Mouse (Mus musculus): ENCODE results near the gene Lin28b.
A peak's percentile ranks its signal among the peaks of the same experiment; 100 is the strongest.
"Not testable (repeated sequence)": the region's sequence is repeated elsewhere in the genome, so short reads cannot be mapped to it uniquely, and the experiment has no call there.

The Lin28b gene

DNA sequence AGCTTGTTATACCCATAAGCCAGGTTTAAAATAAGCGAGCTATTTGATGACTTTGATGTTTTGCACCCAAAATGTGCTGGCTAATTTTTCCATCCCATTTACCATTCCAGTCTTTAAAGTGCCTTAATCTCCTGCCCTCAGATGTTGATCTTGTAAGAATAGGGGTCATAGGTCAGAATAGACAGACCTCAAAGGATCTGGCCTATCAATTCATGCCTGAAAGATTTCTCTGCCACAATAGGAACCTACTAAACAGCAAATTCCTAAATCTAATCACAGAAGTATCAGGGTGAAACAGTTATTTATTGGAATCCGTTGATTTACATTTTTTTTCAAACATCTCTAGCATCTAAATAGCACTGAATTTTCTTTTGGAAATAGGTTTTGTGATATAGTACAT lies 74.5 kb downstream of the Lin28b start:
- DNase-seq (ENCODE audit: low read depth, low spot score), result no peak

GRCm38 (mm10) chr10:45410624-45411341 lies 75.4 kb downstream of the Lin28b start:
- DNase-seq (ENCODE audit: low read depth, low spot score), result peak; percentile 2

- DNase-seq (ENCODE audit: low read depth, low spot score), result no peak
Observed at GRCm38 (mm10) chr10:45399702-45400243, 86.4 kb downstream of the Lin28b start.

DNA sequence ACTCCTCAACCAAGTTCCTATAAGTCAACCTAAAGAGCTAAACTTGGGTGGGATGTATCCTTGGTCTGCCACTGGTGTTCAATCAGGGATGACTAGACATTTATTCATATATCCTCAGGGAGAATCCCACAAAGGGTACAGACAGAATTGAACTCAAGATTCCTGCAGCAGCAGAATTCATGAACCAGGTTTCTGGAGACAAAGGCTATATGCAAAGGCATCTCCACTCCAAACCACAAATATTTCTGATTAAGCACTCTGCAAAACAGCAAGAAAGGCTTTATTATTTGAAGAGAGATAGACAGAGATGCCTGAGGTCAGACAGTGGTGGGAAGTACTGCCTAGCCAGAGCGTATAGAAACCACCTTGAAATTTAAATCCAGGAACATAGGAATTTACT lies 88.0 kb downstream of the Lin28b start:
- no peak for DNase-seq (ENCODE audit: low read depth, low spot score)

GRCm38 (mm10) chr10:45382637-45382958 lies 103.6 kb downstream of the Lin28b start:
- no peak for DNase-seq (ENCODE audit: low read depth, low spot score)

- DNase-seq (ENCODE audit: low read depth, low spot score), result peak; percentile 8
Observed at GRCm38 (mm10) chr10:45381937-45382636, 104.1 kb downstream of the Lin28b start.

GRCm38 (mm10) chr10:45378269-45378668 lies 107.9 kb downstream of the Lin28b start:
- DNase-seq (ENCODE audit: low read depth, low spot score), result no peak

DNA sequence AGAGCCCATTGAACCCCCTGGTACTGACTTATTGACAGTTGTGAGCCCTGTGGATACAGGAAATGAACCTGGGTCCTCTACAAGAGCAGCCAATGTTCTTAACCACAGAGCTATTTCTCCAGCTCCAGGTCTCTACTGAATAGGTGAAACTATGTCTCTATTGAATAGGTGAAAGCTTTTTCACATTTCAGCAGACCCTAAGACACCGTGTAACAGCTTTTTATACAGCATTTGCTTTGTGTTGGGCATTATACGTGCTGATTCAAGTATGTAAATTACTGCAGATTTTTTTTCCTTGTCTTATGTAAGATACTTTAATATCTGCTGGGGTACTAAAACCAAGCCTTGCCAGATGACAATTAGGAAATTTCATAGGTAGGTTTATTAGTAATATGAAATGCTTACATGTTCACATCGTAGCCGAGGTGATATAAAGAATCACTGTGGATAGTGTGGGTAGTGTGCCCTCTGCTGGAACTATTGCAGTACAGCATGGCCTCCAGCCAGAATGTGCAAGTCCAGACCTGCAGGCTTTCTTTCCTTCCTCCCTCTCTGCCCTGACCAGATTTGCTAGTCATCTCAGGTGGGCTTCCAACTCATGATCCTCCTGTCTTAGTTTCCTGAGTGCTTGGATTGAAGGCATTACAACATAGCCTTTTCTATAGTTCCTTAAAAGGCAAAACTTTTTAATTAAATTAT lies 113.1 kb downstream of the Lin28b start:
- DNase-seq (ENCODE audit: low read depth, low spot score), result peak; percentile 51

DNA sequence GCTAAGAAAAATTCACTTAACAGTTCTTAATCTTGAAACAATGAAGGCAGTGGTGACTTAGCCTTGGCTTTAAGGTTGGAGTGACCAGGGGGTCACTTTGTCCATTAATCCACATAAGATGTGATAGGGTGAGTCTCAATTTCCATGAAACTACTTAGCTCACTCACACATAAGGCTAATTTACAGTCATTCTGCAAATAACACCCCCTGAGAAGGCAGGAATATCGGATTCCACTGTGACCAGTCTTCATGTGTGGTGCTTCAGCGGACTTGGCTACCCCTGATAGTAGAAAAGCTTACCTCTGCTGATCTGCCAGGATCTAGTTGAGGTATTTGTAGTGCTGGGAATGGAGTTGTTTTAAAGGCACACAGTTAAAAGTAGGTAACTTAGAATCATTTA lies 115.7 kb downstream of the Lin28b start:
- DNase-seq (ENCODE audit: low read depth, low spot score), result no peak

DNA sequence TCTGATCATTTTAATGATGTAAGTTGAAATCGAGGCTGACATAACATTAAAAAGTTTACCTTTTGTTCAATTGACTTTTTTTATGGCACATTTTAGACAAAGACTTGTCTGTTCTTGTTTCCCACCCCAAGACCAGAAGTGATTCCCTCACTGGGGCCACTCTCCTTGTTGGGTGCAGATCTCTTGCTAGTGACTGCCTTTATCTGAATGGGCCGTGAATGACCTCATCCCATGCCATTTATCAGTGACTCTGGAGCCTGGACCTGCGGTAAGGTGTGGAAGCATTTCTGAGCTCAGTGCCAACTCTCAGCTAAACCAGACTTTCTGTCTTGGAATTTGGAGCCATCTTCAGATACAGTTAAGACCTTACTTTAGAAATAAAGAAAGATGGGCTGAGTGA lies 116.6 kb downstream of the Lin28b start:
- DNase-seq (ENCODE audit: low read depth, low spot score), result no peak

DNA sequence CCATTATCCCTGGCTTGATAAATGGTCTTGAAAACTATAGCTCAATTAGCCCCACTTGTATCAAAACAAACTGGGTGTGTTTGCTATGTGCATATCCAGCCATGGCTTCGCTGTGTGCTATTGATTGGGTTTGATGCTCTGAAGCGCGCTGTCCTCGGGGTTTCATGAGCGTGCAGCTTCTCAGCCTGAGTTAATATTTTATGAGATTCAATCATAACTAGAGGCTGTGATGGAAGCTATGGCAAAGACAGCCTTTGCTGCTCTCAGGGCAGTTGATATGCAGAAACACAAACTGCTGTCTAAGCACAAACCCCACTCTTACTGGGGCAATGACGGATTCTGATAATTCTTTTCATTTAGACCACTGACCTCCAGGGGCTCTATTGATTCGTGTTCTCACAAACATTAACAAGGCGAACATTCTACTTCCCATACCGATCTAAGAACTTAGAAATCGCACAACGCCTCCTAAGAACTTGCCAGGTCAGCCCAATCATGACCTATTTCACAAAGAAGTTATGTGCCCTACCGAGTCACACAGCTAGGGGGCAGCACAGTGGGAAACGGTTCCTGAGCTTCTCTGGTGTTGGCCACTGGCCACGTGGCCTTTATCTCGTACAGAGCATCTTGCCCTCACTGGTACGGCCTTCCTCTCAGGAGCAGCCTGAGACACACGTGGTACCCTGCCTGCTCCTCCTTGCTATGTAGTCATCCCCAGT lies 119.0 kb downstream of the Lin28b start:
- no peak for DNase-seq (ENCODE audit: low read depth, low spot score)

DNA sequence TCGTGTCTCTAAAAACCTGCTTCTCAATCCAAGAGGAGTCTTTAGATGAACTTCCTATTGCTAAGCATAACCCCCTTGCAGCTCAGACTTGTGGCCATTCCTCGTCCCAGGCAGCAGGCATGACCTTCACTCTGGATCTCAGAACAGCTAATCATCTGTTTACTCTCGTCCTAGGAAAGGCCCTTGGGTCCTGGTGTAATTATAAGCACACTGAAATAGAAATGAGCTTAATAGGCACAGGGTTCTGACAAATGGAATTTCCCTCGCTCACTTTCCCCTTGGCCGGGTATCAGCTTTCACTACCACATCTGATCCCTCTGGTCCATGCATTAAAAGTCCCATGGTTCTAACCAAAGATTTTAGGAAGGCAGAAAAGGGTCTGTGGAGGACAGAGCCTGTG lies 122.8 kb downstream of the Lin28b start:
- DNase-seq (ENCODE audit: low read depth, low spot score), result no peak

DNA sequence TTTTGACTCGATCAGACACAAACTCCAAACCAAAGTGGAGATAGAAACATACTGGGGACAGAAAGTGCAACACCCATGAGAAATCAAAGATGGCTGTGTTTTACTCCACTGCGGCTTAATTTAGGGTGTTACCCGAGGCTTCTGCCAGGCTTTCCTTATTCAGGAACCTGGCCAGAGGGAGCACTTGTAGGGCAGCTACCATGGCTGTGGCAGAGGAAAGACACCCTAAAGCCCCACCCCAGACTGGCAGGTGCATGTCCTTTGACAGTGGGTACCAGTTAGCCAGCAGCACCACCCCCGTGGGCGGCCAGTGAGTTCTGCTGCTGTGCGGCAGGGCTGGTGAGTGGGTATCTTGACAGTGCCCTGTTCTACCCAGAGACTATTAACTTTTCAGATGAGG lies 130.1 kb downstream of the Lin28b start:
- no peak for DNase-seq (ENCODE audit: low read depth, low spot score)

DNA sequence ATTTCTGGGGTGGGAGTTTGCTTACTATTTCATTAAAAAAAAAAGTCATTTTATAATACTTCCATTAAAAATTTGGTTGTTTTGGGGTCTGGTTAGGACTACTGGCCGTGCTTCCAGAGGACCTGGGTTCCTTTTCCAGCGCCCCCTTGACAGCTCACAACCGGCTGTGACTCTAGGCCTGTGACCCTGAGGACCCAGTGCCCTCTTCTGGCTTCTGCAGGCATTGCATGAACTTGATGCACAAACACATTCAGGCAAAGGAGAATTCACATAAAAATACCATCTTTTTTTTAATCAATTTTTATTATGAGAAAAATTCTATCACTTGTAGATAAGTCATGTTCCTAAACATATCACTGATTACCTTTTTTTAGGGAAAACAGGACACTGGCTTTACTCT lies 138.1 kb downstream of the Lin28b start:
- DNase-seq (ENCODE audit: low read depth, low spot score), result not testable (repeated sequence)

DNA sequence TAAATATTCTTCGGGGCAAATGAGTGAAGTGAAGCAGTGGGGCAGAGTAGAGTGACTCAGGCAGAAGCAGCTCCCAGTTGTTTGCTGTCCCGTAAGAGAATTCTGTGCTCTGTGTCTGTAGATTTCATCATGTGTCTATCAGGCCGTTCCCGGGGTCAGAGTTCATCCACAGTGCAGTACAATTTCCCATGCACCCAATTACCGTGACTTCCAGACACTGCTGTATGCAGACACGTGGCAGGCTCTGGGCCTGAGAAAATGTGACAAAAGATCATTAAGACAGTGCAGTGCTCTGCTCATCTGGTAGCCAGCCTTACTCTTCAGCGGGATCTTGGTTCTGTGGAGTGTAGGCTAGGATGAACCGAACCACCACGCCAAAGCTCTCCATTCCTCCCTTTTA lies 141.0 kb downstream of the Lin28b start:
- no peak for DNase-seq (ENCODE audit: low read depth, low spot score)

DNA sequence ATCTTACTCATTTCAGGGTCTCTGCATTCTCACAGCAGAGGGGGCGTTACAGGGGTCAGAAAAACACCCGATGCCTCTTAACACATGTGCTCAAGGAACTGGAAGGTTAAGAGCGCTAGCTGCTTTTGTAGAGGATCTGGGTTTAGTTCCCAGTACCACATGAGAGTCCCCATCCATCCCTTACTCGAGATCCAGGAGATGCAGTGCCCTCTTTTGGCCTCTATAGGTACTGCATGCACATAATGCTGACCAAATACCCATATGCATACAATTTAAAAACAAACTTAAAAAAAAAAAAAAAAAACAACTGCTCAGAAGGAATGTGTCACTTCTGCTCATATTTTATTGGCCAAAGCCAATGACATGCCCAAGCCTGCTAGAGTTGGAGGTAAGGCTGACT lies 141.8 kb downstream of the Lin28b start:
- no peak for DNase-seq (ENCODE audit: low read depth, low spot score)

DNA sequence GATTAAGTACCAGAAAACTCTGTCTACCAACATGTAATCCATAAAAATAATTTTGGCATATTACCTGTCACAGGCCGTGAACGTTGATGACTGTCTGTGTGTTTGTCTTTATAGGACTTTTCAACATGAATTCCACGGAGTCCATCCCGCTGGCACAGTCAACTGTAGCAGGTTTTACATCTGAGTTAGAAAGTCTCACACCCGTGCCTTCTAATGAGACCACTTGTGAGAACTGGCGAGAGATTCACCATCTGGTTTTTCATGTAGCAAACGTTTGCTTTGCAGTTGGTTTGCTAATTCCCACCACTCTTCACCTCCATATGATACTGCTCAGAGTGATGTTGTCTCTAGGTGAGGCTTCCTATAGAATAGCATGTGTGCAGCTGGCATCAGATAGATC lies 147.1 kb downstream of the Lin28b start:
- DNase-seq (ENCODE audit: low read depth, low spot score), result no peak

DNA sequence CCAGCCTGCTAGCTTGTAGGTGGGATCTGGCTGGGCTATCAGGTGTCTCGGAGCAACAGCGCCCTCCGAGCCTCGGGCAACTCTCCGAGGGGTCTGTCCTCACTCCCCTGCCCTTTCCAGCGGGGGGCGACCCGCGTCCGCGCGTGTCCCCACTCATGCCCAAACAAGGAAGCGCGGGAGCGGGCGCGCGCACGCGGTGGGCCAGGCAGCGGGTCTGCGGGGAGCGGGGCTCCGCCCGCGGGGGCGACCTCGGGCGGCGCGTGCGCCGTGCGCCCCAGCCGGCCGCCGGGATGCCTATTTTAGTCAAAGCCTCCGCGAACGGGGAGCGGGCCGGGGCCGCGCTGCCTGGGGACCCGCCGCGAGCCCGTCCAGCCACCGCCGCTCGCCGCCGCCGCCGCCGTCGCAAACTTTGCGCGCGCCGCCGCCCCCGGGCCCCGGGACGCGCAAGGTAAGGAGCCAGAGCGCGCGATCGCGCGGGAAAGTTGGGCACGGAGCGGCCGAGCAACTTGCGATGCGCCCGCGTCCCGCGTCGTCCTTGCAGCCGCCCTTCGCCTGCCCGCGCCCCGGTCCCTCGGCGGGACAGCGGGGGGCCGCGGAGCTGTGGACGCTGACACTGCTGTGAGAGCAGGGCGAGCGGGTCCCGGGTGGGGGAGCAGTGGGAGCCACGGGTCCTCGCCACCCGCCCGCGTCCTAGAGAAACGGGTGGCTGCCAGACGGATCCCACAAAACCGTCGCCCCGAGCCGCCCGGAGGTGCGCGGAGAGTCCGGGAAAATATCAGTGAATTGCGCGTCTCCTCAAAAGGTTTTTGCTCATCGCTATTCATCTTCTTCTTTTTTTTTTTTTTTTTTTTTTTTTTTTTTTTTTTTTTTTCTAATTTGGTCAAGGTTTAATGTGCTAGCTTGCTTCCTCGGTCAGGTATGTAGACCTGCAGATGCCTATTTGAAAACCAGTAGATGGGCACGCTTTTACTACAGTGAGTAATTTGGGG lies 150.5 kb downstream of the Lin28b start, which contains the start of gene Bves:
Bves (plus strand) TSS at position 339 of the 989 bp plus-strand sequence.
- peak; percentile 23 for DNase-seq (ENCODE audit: low read depth, low spot score)

DNA sequence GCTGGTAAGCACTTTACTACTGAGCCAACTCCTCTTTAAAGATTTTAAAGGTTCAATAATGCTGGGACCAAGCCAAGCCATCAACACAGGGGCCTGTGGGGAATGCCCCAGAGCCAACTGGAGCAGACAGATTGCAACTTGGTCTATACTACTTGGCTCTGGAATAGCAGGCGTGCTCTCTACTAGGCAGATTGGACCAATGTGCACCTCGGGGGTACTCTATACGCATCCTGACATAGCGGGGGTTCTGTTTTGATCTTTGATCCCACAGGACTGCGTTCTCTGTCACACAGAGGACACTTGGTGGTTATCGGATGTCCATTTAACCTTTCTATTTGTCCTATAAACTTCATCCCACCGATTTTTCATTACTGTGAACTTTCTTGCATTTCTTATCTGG lies 151.3 kb downstream of the Lin28b start:
- DNase-seq (ENCODE audit: low read depth, low spot score), result no peak

- DNase-seq (ENCODE audit: low read depth, low spot score), result no peak
Observed at GRCm38 (mm10) chr10:45328196-45329000, 157.8 kb downstream of the Lin28b start.
